Mouse (Mus musculus) neural tube, embryonic 12.5 days (tissue): ENCODE measurements around the gene Hpn. TPM values are rescaled to one million over a fixed set of nuclear protein-coding genes. Genes with fewer than 3 reads are reported as not detected.

Experiments
- ATAC-seq: fragments of 200-750 bp; cut with Nextera tagmentation; 2 replicates; pipeline ENCODE4 v1.8.0; 2017; ENCODE audit warnings: low read depth, mild to moderate bottlenecking, moderate TSS enrichment, moderate library complexity; ENCODE audit not compliant: low FRiP score
- H3K27ac ChIP-seq: fragments of 300-500 bp; sonication (generic); 2 replicates; pipeline ENCODE4 v1.5.1; 2016
- H3K27me3 ChIP-seq: fragments of 300-500 bp; sonication (generic); replicated peaks from 2 replicates; pipeline ENCODE4 v1.6.1; 2016; ENCODE audit warnings: mild to moderate bottlenecking
- H3K36me3 ChIP-seq: fragments of 300-500 bp; sonication (generic); 2 replicates; pipeline ENCODE4 v1.6.1; 2016; ENCODE audit warnings: mild to moderate bottlenecking
- H3K4me1 ChIP-seq: fragments of 300-500 bp; sonication (generic); 2 replicates; pipeline ENCODE4 v1.6.1; 2016
- H3K4me2 ChIP-seq: fragments of 300-500 bp; sonication (generic); replicated peaks from 2 replicates; pipeline ENCODE4 v1.6.1; 2016; ENCODE audit warnings: mild to moderate bottlenecking
- H3K4me3 ChIP-seq: fragments of 300-500 bp; sonication (generic); 2 replicates; pipeline ENCODE4 v1.5.1; 2016
- H3K9ac ChIP-seq: fragments of 300-500 bp; sonication (generic); 2 replicates; pipeline ENCODE4 v1.6.1; 2016; ENCODE audit warnings: mild to moderate bottlenecking
- H3K9me3 ChIP-seq: fragments of 300-500 bp; sonication (generic); 2 replicates; pipeline ENCODE4 v1.6.1; 2016; ENCODE audit warnings: mild to moderate bottlenecking
- WGBS: fragments of 180-500 bp; shearing (Covaris S2); methylation state at CpG from one replicate; pipeline ENCODE4 v1.1.7; 2016; 5-methylcytosine and 5-hydroxymethylcytosine counted together
- polyA plus RNA-seq: library from polyadenylated mRNA; unstranded; fragments of >200 nt; fragmentation: Nextera tagmentation; extraction: Ambion mirVana; gene quantifications from 2 replicates; pipeline ENCODE4 v1.2.1, GENCODE M21; 2016

Gene Hpn
- polyA plus RNA-seq, 1 experiment from 2014 or later, result 0.27 TPM

- WGBS, result 23% methylated on average over 3 of the region's 3 CpGs
- H3K27me3 ChIP-seq, result no peaks in the 10 kb centered on the region
- H3K4me2 ChIP-seq, result no peak overlapping the region
- 0 out of 2 replicates have a peak, but pooled peaks cover 4% of the 10 kb centered on the region for H3K9me3 ChIP-seq
- no peaks in the 10 kb centered on the region for H3K36me3 ChIP-seq
- H3K27ac ChIP-seq, result no peak overlapping the region
- H3K4me1 ChIP-seq, result peaks cover 7% of the 10 kb centered on the region; the same call in 1 of the 2 replicates
- ATAC-seq, result no peak
- no peak overlapping the region for H3K4me3 ChIP-seq
- H3K9ac ChIP-seq, result no peak overlapping the region
These were observed 29.9 kb downstream of the Hpn start for GRCm38 (mm10) chr7:31085171-31085570.

GRCm38 (mm10) chr7:31084140-31084539, 30.9 kb downstream of the Hpn start:
- no peak overlapping the region for H3K4me3 ChIP-seq
- H3K4me1 ChIP-seq, result peaks cover 7% of the 10 kb centered on the region; the same call in 1 of the 2 replicates
- no peak overlapping the region for H3K9ac ChIP-seq
- H3K27ac ChIP-seq, result no peak overlapping the region
- WGBS, result 60% methylated on average over 9 of the region's 9 CpGs
- H3K36me3 ChIP-seq, result no peaks in the 10 kb centered on the region
- no peak for ATAC-seq
- 0 out of 2 replicates have a peak, but pooled peaks cover 4% of the 10 kb centered on the region for H3K9me3 ChIP-seq
- no peaks in the 10 kb centered on the region for H3K27me3 ChIP-seq
- no peak overlapping the region for H3K4me2 ChIP-seq

DNA sequence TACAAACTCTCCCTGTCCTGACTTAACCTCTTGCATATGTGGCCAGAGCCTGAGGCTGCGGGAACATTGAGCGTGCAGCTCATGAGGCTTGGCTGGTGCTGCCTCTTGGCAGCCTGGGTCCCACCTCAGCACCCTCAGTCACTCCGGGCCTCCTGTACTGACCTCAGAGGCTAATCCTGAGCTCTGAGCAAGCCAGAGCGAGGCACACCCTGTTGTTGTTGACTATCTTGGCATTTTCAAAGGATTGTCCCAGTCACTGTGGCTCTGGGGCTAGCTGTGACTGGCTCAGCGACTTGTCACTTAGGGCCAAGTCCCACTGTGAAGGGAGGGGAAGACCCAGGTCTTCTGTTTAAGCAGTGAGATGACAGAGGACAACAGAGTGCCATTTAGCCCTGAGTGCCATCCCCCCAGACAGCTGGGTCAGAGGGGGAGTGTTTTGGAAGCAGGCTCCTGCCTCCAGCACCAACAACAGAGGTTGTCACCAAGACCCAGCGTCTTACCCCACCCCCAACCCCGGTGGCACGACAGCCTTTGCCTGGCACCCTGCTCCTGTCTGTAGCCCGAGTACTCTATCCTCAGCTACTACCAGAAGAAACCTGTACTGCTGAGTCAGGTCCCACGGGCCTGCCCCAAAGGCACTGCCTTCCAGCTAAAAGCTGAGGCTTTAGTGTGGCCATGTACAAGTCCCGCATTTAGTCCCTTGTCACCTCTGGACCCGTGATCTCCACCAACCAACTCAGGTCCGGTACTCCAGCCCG, 32.1 kb downstream of the Hpn start:
- Histone ChIP-seq H3K4me3 (no peak overlapping the region), H3K9ac (no peak overlapping the region), H3K27me3 (no peaks in the 10 kb centered on the region), H3K4me1 (peaks cover 9% of the 10 kb centered on the region; the same call in 1 of the 2 replicates), H3K36me3 (no peaks in the 10 kb centered on the region), H3K4me2 (no peak overlapping the region), H3K9me3 (0 out of 2 replicates have a peak, but pooled peaks cover 4% of the 10 kb centered on the region), H3K27ac (no peak overlapping the region)
- ATAC-seq, result 0 out of 2 replicates have a peak, but pooled peaks have one; percentile 19
- 63% methylated on average over 14 of the region's 14 CpGs for WGBS

- H3K27me3 ChIP-seq, result no peaks in the 10 kb centered on the region
- H3K4me2 ChIP-seq, result no peak overlapping the region
- H3K36me3 ChIP-seq, result no peaks in the 10 kb centered on the region
- H3K27ac ChIP-seq, result no peak overlapping the region
- no peak overlapping the region for H3K9ac ChIP-seq
- H3K4me1 ChIP-seq, result peaks cover 17% of the 10 kb centered on the region; the same call in 1 of the 2 replicates
- H3K4me3 ChIP-seq, result no peak overlapping the region
- 0 out of 2 replicates have a peak, but pooled peaks cover 4% of the 10 kb centered on the region for H3K9me3 ChIP-seq
- no peak for ATAC-seq
These were observed 33.0 kb downstream of the Hpn start for GRCm38 (mm10) chr7:31082106-31082505.

- WGBS, result 32% methylated on average over 1 of the region's 1 CpGs
- Histone ChIP-seq H3K27me3 (no peaks in the 10 kb centered on the region), H3K9me3 (0 out of 2 replicates have a peak, but pooled peaks cover 4% of the 10 kb centered on the region), H3K4me3 (no peak overlapping the region), H3K27ac (no peak overlapping the region), H3K36me3 (no peaks in the 10 kb centered on the region), H3K4me1 (peaks cover 17% of the 10 kb centered on the region; the same call in 1 of the 2 replicates), H3K9ac (no peak overlapping the region), H3K4me2 (no peak overlapping the region)
- no peak for ATAC-seq
These were observed 34.0 kb downstream of the Hpn start for GRCm38 (mm10) chr7:31081106-31081505.

- no peak for ATAC-seq
- H3K4me2 ChIP-seq, result no peak overlapping the region
- H3K4me1 ChIP-seq, result peaks cover 17% of the 10 kb centered on the region; the same call in 1 of the 2 replicates
- H3K9me3 ChIP-seq, result no peaks in the 10 kb centered on the region
- H3K27me3 ChIP-seq, result no peaks in the 10 kb centered on the region
- H3K36me3 ChIP-seq, result no peaks in the 10 kb centered on the region
- WGBS, result 60% methylated on average over 3 of the region's 3 CpGs
- no peak overlapping the region for H3K27ac ChIP-seq
- H3K4me3 ChIP-seq, result no peak overlapping the region
- H3K9ac ChIP-seq, result no peak overlapping the region
These were observed 34.5 kb downstream of the Hpn start for GRCm38 (mm10) chr7:31080611-31081010.

DNA sequence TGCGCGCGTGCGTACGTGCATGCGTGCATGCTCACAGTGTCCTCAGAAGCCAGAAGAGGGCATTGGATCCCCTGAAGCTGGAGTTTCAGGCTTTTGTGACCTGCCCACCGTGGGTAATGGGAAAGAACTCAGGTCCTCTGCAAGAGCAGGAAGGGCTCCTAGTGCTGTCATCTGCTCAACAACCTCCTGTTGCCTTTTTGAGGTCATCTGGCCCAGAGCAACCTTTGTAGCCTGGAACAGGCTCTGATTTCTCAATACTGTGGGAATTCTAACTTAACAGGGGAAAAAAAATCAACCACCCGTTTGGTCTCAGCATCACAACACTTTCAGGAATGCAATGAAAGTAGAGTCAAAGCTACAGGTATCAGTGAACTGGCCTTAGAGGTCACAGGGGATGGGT, 35.4 kb downstream of the Hpn start:
- H3K9ac ChIP-seq, result no peak overlapping the region
- no peaks in the 10 kb centered on the region for H3K27me3 ChIP-seq
- no peaks in the 10 kb centered on the region for H3K9me3 ChIP-seq
- no peaks in the 10 kb centered on the region for H3K36me3 ChIP-seq
- no peak overlapping the region for H3K4me3 ChIP-seq
- ATAC-seq, result no peak
- no peak overlapping the region for H3K4me2 ChIP-seq
- no peak overlapping the region for H3K27ac ChIP-seq
- WGBS, result 88% methylated on average over 8 of the region's 8 CpGs
- peaks cover 17% of the 10 kb centered on the region; the same call in 1 of the 2 replicates for H3K4me1 ChIP-seq

DNA sequence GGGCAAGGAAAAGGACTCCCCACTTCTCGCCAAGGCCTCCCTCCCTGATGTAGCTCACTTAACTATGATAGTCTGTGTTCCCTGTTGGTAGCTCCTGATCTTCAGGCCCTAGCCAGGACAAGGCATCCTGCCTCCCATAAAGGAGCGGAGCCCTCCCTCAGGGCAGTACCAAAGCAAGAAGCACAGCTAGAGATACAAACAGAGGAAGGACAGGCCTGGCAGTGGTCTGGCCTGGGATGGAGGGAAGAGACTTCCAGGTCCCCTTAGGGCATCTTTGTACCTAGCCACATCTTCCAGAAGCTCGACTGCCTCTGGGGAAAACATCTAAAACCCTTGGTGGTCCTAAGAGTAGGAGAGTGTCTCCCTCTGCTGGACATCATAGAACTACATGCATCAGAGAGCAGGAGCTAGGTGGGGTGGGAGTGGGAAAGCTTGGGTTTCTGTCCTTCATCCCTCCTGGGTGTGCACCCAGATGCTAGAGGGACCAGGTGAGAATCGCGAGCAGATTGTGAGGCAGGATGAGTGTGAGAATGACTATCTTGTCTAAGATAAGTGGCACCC, 37.1 kb downstream of the Hpn start:
- H3K4me3 ChIP-seq, result no peak overlapping the region
- H3K9ac ChIP-seq, result no peak overlapping the region
- H3K4me2 ChIP-seq, result no peak overlapping the region
- H3K27ac ChIP-seq, result no peak overlapping the region
- ATAC-seq, result no peak
- H3K36me3 ChIP-seq, result no peaks in the 10 kb centered on the region
- no peaks in the 10 kb centered on the region for H3K9me3 ChIP-seq
- no peaks in the 10 kb centered on the region for H3K27me3 ChIP-seq
- H3K4me1 ChIP-seq, result peaks cover 14% of the 10 kb centered on the region; the same call in 1 of the 2 replicates
- 44% methylated on average over 5 of the region's 5 CpGs for WGBS

GRCm38 (mm10) chr7:31077470-31077869, 37.6 kb downstream of the Hpn start:
- H3K36me3 ChIP-seq, result no peaks in the 10 kb centered on the region
- ATAC-seq, result no peak
- H3K9ac ChIP-seq, result no peak overlapping the region
- no peak overlapping the region for H3K27ac ChIP-seq
- WGBS, result 40% methylated on average over 6 of the region's 6 CpGs
- H3K27me3 ChIP-seq, result no peaks in the 10 kb centered on the region
- no peaks in the 10 kb centered on the region for H3K9me3 ChIP-seq
- no peak overlapping the region for H3K4me2 ChIP-seq
- H3K4me1 ChIP-seq, result peaks cover 13% of the 10 kb centered on the region; the same call in 1 of the 2 replicates
- H3K4me3 ChIP-seq, result no peak overlapping the region

- no peak within 1 kb of the TSS for H3K4me3 ChIP-seq
- no peak within 1 kb of the TSS for H3K9ac ChIP-seq
- H3K4me1 ChIP-seq, result peaks cover 13% of the 10 kb centered on the region; the same call in 1 of the 2 replicates
- WGBS, result 60% methylated on average over 5 of the region's 5 CpGs
- H3K27me3 ChIP-seq, result no peaks in the 10 kb centered on the region
- H3K9me3 ChIP-seq, result no peaks in the 10 kb centered on the region
- no peak within 1 kb of the TSS for H3K27ac ChIP-seq
- ATAC-seq, result no peak
- H3K4me2 ChIP-seq, result no peak within 1 kb of the TSS
- no peaks in the 10 kb centered on the region for H3K36me3 ChIP-seq
These were observed 38.6 kb downstream of the Hpn start, which contains the start of gene Fxyd3 for GRCm38 (mm10) chr7:31076492-31076891. Fxyd3 (minus strand) TSS chr7:31076704.

- H3K4me1 ChIP-seq, result peaks cover 13% of the 10 kb centered on the region; the same call in 1 of the 2 replicates
- no peak for ATAC-seq
- WGBS, result 71% methylated on average over 5 of the region's 5 CpGs
These were observed 40.4 kb downstream of the Hpn start for GRCm38 (mm10) chr7:31074713-31075069.

GRCm38 (mm10) chr7:31074061-31074712, 40.9 kb downstream of the Hpn start:
- H3K27ac ChIP-seq, result no peak overlapping the region
- 52% methylated on average over 7 of the region's 7 CpGs for WGBS

More at GRCm38 (mm10) chr7:31074713-31075069, 40.4 kb downstream of the Hpn start:
- Histone ChIP-seq H3K36me3 (no peaks in the 10 kb centered on the region), H3K9ac (no peak overlapping the region), H3K27me3 (no peaks in the 10 kb centered on the region), H3K4me3 (no peak overlapping the region), H3K27ac (no peak overlapping the region), H3K4me2 (no peak overlapping the region), H3K9me3 (no peaks in the 10 kb centered on the region)

More at GRCm38 (mm10) chr7:31074061-31074712, 40.9 kb downstream of the Hpn start:
- Histone ChIP-seq H3K4me2 (no peak overlapping the region), H3K9me3 (no peaks in the 10 kb centered on the region), H3K4me3 (no peak overlapping the region), H3K9ac (no peak overlapping the region), H3K36me3 (no peaks in the 10 kb centered on the region), H3K27me3 (no peaks in the 10 kb centered on the region), H3K4me1 (peaks cover 13% of the 10 kb centered on the region; the same call in 1 of the 2 replicates)
- peak; percentile 52; the same call in 1 of the 2 replicates for ATAC-seq
